Mouse (Mus musculus): ENCODE results near the gene Bsdc1. TPM values are rescaled to one million over a fixed set of nuclear protein-coding genes. Genes with fewer than 3 reads are reported as not detected.
"Not testable (repeated sequence)": the region's sequence is repeated elsewhere in the genome, so short reads cannot be mapped to it uniquely, and the experiment has no call there.

Gene Bsdc1
- total RNA-seq, 1 experiment from 2014 or later: 81.0 TPM

DNA sequence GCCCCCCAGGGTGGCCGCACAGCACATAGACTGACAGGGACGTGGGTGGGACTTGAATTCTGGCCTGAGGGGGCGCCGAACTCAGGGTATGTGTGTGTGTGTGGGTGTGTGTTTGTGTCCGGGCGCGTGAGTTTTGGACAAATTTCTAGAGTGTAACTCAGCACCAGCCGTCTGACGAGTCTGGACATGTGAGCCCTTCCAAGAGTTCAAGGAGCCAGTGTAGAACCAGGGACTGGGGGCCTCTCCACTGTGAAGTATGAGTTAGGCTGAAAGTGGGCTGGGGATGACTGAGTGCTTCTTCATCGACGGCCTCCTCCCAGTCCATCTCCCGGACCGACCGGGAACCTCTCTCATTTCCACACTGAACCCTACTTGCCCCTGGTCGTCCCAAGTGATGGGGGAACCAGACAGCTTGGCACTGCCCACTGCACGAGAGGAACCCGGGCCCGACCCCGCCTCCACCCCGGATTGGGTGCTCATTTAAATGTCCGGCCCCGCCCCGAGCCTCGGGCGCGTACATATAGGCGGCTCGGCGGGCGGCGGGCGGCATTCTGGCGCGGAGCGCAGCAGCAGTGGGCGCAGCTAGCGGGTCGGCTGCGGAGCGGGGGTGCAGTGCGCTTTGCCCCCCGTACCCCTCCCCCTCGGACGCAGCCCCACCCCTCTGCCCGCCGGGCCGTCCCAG lies 51.8 kb downstream of the Bsdc1 start, which contains the start of gene Marcksl1:
Gene Marcksl1, plus strand, starts transcription at position 496 of the 682 bp plus-strand sequence.
- DNase-seq: peak; percentile 89

DNA sequence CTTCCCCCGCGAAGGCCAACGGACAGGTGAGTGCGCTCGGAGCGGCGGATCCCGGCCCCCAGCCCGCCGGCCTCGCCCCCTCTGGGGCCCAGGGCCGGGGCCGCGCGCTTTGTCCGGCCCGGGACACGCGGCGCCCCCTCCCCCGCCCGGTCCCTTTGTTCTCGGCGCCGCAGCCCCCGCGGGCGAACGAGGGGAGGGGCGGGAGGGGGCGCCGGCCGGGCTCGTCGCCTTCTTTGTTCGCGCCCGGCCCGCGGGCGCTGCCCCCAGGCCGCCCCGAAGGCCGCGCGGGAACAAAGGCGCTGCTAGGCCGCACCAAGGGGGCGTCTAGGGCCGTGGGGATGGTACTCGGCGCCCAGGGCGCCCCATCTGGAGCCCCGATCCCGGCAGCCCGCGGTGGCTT lies 52.5 kb downstream of the Bsdc1 start:
- no peak for DNase-seq

DNA sequence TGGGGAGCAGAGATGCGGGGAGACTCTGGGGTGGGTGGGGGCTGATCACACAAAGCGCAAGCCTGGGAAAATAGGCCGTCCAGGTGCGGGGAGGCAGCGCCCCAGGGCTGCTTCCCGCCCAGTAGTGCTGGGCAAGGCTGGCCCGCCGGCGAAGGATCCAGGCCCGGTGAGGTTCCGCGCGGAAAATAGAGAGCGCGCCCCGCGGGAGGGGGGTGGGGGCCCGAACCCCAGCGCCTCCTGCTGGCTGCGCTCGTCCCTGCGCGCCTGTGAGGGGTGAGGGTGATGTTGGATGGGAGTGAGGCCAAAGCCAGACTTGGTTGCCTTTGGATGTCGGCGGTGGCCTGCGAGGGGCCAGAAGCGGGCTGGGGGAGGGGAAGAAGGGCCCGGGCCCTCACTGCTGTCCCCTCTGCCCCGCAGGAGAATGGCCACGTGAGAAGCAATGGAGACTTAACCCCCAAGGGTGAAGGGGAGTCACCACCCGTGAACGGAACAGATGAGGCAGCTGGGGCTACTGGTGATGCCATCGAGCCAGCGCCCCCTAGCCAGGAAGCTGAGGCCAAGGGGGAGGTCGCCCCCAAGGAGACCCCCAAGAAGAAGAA lies 53.0 kb downstream of the Bsdc1 start:
- DNase-seq: peak; percentile 76

DNA sequence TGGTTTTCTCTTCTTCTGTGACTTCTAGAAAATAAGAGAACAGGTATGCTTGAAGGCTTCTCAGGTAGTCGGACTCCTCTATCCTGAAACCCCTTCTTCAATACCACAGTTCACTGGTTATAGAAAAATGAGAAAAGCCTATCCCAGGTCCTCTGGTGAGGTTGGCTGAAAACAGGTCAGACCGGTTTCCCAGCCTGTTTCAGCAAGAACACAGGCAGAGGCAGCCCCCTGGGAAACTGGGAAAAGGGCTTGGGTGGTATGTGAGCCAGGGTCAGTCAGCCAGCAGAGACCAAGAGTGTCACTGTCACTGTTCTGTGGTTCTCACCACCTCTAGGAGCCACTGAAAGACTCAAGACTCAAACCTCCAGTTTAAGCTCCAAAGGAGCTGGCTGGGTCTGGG lies 55.5 kb downstream of the Bsdc1 start:
- no peak for DNase-seq

DNA sequence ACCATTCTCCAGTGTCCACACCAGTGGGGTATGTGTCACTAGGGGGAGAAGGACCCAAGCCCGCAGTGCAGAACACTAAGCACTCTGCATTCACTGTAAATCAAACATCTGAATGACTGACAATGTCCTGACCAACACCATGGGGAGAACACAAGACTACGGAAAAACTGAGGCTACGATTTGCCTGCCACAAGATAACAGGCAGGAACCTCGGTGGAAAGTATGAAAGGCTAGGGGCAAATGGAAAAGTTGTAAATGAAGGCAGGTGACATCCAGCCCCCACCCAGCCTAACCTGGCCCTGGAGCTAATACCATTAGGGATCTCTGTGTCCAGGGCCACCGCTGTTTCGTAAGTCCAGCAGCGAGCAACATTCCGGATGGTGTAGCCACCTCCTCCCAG lies 57.1 kb downstream of the Bsdc1 start:
- no peak for DNase-seq

DNA sequence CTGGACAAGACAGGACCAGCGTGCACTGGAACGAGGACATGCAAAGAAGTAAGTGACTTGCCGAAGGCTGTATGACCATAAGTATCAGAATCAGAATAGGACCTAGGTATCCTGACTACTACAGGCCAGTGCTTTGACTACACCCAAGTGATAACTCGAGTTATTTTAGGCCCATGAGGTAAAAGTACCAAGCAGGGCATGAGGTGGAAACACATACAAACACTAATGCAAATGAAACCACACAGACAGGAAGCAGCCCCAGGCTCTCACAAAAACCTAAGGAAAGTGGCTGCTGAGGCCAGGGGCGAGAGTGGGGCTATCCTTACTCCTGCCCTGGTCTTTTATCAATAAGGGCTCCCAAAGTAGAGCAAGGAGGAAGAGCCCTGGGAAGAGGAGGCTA lies 64.0 kb downstream of the Bsdc1 start:
- no peak for DNase-seq

DNA sequence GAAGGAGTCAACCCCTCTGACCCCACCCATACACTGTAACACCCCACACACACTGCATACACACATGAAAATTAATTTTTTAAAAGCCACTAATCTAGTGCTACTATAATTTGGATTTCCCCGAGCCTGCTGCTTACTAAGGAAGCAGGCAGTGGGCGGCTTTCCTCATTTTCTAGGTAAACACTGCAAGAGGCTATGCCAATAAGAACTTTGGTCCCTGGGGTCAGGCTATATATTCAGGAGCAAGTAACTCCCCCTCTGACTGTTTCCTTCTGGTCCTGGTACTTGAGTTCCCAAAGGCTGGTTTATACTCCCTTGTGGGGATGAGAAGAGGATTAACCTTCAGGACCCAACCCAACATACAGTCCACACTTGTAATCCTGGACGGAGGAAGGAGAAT lies 64.5 kb downstream of the Bsdc1 start:
- DNase-seq: no peak

DNA sequence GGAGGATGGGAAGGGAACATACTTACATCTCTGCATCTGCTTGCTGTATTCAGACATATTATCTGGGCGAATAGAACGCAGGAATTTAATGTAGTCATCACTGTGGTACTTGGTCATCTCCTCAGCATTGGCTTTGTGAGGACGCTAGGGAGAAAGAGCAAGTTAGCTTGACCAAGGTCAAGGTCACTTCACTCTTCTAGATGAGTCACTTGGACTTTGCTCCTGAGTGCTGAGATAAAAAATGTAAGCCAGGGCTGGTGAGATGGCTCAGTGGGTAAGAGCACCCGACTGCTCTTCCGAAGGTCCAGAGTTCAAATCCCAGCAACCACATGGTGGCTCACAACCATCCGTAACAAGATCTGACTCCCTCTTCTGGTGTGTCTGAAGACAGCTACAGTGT lies 67.5 kb downstream of the Bsdc1 start:
- not testable (repeated sequence) for DNase-seq

Other genes with a start within 250 kb of the Bsdc1 start
- 14.5 and 17.8 TPM in 2 replicates for gene C77080, start 200.2 kb upstream of the Bsdc1 start, total RNA-seq (2021)
- gene Sync, start 174.0 kb upstream of the Bsdc1 start, total RNA-seq (2021): 0.61 and 0.86 TPM in 2 replicates
- gene Rbbp4, start 126.2 kb upstream of the Bsdc1 start, total RNA-seq (2021): 76.8 and 152 TPM in 2 replicates
- gene Zbtb8os, start 125.9 kb upstream of the Bsdc1 start, total RNA-seq (2021): 42.7 and 59.1 TPM in 2 replicates
- 7.0 and 8.7 TPM in 2 replicates for gene Zbtb8a, start 83.5 kb upstream of the Bsdc1 start, total RNA-seq (2021)
- gene Zbtb8b, start 20.7 kb upstream of the Bsdc1 start, total RNA-seq (2021): 0.18 and 0.48 TPM in 2 replicates
- gene Tssk3, start 29.4 kb downstream of the Bsdc1 start, total RNA-seq (2021): not detected in 2 replicates
- not detected in 2 replicates for gene Fam229a, start 29.6 kb downstream of the Bsdc1 start, total RNA-seq (2021)
- 61.0 and 68.3 TPM in 2 replicates for gene Marcksl1, start 52.0 kb downstream of the Bsdc1 start, total RNA-seq (2021)
- 48.0 and 54.5 TPM in 2 replicates for gene Hdac1, start 81.1 kb downstream of the Bsdc1 start, total RNA-seq (2021)
- gene Lck, start 112.1 kb downstream of the Bsdc1 start, total RNA-seq (2021): 3.7 and 4.3 TPM in 2 replicates
- 33.5 and 35.2 TPM in 2 replicates for gene Fam167b, start 117.0 kb downstream of the Bsdc1 start, total RNA-seq (2021)
- 167 and 171 TPM in 2 replicates for gene Eif3i, start 139.1 kb downstream of the Bsdc1 start, total RNA-seq (2021)
- 96.3 and 111 TPM in 2 replicates for gene Tmem234, start 139.1 kb downstream of the Bsdc1 start, total RNA-seq (2021)
- gene Dcdc2b, start 152.7 kb downstream of the Bsdc1 start, total RNA-seq (2021): 2.0 TPM in 1 of 2 replicates, not detected in the other
- 39.3 and 45.6 TPM in 2 replicates for gene Iqcc, start 157.5 kb downstream of the Bsdc1 start, total RNA-seq (2021)
- 41.2 and 52.2 TPM in 2 replicates for gene Ccdc28b, start 162.4 kb downstream of the Bsdc1 start, total RNA-seq (2021)
- 64.1 and 76.6 TPM in 2 replicates for gene Txlna, start 179.5 kb downstream of the Bsdc1 start, total RNA-seq (2021)
- gene Kpna6, start 211.2 kb downstream of the Bsdc1 start, total RNA-seq (2021): 80.1 and 95.8 TPM in 2 replicates
- gene Tmem39b, start 235.3 kb downstream of the Bsdc1 start, total RNA-seq (2021): 10.1 and 14.8 TPM in 2 replicates